Mouse (Mus musculus) heart, adult 11 months (tissue): Measurements from ENCODE around the gene Wdtc1.

ENCODE experiments used
- DNase-seq: peaks from one replicate; pipeline ENCODE4 v3.0.0; 2022

Gene Wdtc1

DNA sequence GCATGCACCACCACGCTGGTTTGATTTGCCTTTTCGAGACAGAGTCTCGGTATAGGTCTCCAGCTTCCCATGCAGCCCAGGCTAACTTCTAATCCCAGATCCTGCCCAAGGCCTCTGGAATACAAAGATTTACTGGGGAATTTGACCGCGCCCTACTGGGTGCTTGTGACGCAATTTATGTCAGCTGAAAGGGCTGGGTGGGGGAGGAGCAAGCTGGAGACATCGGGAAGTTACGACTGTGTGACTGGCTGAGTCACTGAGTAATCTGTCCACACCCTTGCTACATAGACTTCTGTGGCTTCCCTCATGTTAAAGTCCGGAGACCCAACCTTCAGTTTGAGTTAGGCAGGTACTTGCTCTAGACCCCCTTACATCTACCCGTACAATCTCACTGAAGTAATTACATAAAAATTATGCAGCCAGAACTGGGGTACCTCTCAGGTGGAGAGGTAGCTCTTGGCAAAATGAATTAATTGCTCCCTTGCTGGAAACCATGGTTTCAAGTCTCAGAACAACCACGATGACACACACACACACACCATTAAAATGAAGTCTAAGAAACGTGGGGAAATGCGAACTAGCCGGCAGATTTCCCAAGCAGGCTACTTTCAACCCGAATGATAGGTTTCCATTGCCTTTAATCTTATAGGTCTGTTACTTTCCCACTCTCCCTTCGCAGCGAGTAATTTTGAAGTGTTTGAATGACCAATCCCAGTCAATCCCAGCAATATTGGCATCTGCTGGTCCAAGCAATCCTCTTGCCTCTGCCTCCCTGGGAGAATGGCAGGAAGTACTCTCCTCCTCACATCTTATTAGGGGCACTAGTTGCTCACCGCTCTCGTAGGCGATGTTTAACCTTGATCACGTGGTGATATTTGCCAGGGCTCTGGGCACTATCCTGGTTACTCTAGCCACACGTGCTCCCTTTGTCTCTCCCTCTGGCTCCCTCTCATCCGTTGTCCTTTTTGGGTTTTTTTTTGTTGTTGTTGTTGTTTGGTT lies at the start of gene Wdtc1:
Gene Wdtc1, minus strand, starts transcription at position 115 of the 999 bp plus-strand sequence.
- peak; percentile 93 for DNase-seq

DNA sequence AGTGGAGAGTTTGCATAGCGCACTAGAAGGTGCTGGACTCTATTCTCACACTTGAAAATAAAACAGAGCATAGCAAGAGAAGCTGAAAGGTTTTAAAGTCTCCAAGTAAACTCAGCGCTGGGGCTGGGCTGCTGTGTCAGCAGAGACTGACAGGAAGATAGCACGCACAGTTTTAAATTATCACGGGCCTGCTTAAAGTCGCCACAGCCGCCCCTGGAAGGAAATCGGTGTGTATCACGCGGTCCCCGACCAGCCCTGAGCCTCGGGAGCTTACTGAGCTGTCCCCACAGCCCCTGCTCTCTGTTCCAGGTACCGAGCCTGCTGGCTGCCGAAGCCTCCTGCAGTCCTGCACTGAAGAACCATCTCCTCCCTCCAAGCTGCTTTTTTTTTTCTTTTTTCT lies 48.7 kb upstream of the Wdtc1 start:
- DNase-seq: no peak

DNA sequence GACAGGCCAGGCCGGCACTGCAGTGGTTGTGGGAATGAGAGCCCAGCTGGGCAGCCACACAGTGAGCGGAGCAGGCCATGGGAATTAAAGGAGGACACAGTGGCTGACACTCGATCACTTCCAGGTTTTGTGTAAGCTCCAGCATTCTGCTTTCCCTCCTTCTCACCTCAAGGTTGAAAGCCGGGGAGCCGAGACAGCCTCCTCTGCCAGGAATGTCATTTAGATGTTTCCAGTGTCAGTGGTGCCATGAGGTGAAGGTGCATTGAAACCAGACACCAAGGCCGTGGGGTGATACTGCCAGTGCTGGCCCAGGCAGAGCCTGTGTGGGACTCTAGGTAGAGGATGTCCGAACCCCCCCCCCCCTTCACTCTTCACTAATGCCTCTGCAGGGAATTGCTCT lies 46.8 kb upstream of the Wdtc1 start:
- peak; percentile 90 for DNase-seq

DNA sequence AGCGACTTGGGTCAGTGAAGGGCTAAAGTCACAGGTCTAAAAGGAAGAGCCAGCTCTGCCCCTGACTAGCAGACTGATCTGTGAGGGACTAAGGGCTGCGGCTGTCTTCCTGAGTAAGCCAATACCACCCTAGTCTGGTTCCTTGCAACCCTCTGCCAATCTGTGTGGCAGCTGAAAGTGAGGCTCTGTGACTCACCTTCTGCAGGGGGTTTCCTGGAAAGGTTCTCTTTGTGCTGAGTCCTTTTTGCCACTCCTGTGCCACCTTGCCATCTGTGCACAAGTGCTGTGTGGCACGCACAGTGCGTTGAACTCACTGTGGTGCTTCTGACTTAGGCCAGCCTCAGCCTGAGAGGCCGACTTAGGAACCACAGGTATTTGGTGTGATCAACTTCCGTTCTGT lies 46.2 kb upstream of the Wdtc1 start:
- no peak for DNase-seq

- no peak for DNase-seq
Measured at GRCm38 (mm10) chr4:133398619-133399018, 45.3 kb upstream of the Wdtc1 start.

GRCm38 (mm10) chr4:133397961-133398360 lies 44.7 kb upstream of the Wdtc1 start:
- no peak for DNase-seq

DNA sequence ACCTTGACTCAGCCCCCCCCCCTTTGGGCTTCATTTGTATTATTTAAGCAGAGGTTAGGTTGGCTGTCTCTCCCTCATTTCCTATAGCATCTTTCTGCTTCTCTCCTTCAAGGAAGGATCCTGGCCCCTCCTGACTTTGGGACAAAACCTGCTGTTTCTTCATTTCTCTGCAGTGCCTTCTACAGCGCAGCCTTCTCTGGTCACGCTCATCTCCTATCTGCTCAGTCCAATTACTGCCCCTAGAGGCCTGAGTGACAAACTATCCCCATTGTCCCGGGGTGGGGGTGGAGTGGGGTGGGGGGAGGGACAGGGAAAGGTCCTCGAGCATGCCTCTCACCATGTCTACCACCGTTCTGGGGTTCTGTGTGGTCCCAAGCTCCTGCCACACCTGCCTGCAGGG lies 44.0 kb upstream of the Wdtc1 start:
- no peak for DNase-seq

DNA sequence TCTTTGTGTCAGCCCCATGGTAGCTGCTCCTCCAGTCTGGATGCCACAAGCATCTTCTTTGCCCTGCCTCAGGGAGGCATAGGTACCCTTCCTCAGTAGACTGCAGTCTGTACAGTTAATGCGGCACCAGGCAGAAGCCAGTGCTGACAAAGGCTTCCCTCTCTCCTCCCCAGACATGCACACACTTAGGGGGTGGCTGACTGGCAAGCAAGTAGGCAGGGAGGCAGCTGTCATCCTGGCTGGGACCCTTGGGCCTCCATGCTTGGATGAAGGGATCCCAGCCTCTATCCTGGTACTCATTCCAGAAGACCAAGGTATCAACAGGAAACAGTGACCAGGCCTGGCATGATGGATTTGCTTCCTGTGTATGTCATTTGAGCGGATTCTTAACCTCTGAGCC lies 42.8 kb upstream of the Wdtc1 start:
- DNase-seq: no peak

DNA sequence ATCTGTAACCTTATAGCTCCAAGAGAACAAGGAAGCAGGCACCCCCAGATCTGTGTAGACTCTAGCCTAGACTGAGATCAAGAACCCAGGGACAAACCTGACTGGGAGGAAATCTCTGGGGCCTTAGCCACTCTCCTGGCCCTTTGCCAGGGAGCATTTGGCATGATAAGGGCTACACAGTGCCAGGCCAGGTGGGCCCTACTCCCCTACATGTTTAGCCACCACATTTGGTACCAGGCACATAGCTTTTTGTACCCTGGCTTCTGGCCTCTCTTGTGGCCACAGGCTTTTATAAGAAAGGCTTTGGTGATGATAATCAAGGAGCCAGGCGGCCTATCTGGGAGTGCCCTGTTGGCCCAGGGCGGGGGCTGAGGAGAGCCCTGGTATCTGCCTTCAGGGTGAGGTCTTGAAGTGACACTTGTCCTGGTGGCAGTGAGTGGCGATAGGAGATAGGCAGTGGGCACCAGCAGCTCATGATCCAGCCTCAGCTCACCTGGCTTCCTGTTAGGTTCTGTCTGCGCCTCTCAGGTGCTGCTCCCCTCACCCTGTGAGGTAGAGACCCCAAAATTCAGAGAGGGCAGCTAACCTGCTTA lies 41.8 kb upstream of the Wdtc1 start:
- DNase-seq: peak; percentile 93

DNA sequence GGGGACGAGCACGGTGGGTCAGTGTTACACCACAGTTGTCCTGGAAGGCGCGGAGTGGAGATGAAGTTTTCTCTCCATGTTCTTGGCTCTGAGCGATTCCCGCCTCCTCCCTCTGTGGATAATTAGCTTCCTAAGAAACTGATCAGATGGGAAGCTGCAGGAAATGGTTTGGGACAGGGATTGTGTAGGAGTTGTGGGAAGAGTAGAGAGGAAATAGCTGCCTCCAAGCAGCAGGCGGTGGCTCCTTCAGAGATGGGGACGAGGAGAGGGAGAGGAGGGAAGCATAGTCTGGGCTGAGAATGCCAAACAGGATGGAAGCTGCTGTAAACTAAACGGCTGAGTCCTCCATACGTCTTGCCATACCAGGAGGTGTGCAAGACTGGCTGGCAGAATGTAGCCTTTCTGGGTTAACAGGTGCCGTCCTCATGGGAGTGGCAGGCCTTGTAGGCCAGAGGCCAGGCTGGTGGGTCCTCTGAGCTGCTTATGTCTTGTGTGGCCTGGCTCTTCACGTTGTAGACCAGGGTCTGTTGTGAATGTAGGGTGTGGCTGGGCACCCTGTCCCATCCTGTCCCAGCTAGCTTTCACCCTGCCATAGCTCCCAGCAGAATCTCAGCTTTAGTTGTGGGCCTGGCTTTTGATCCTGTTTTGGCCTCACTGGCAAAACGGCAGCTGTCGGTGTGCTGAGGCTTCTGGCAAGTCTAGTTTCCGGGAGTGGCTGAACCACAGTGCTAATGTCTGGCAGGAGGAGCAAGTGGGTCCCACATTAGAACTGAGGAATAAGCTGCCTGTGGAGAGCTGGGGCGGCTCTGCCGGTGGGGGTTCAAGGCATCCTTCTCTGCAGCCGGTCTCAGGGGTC lies 38.1 kb upstream of the Wdtc1 start:
- DNase-seq: peak; percentile 97

GRCm38 (mm10) chr4:133390585-133390984 lies 37.3 kb upstream of the Wdtc1 start:
- DNase-seq: no peak

DNA sequence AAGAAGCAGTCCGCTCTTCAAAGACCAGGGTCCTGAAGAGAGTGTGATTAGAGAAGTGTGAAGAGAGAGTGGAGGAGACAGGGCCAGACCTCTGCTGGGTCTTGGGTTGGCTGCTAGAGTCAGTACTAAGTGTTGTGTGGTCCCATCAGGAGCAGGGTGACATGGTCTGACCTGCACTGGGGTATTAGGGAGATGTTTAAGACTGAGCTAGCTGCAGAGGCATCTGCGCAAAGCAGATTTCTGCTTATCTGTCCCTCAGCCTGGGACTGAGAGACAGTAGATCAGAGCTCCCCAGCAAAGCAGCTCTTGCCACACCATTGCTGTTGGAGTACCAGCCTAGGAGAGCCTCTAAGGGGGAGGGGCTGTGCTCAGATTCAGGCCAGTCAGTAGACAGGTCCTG lies 36.8 kb upstream of the Wdtc1 start:
- DNase-seq: no peak

DNA sequence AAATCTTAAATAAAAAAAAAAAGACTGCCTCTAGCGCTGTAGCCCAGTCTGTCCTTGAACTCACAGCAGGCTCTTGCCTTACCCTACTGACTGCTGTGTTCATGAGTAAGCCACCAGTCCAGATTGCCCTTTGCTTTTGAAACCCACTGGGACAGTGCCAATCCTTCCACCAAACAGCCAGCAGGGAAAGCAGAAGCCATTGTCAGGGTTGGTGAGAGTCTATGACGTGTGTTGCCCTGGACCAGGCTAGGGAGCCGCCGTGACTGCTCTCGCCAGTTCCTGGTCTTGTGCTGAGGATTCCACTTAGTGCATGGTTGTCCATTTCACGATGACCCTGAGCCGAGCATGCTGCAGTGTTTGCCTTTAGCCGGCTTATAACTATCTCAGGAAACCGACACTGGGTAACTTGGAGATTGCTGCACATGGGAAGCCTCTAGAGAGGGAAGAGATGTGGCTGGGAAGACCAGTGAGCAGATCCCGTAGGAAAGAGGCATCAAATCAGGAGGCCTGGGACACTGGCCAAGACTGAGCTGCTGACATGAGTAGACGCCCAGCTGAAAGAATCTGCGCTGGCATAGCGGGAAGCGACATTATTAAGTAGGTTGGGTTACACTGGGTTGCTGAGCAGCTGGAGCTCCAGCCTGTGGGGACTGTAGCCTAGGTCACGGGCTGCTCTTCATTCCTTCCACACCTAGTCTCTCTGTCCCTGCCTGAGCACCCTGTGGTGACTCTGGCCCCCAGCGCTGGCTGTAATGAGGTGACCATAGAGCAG lies 35.7 kb upstream of the Wdtc1 start:
- peak; percentile 98 for DNase-seq

DNA sequence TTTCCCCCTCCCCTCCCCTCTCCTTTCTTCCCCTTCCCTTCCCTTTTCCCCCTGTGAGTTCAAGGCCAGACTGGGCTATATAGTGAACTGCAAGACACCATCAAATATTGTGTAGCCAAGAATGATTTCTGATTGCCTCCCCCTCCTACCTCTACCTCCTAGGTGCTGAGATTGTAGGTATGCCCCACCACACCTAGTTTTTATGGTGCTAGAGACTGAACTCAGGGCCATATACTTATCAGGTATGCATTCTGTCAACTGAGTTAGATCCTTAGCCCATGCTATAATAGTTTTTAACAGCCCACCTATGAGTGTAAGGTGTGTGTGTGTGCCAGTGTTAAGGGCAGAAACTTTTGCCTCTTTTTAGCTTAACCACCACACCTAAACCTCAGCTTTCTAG lies 33.8 kb upstream of the Wdtc1 start:
- DNase-seq: no peak

DNA sequence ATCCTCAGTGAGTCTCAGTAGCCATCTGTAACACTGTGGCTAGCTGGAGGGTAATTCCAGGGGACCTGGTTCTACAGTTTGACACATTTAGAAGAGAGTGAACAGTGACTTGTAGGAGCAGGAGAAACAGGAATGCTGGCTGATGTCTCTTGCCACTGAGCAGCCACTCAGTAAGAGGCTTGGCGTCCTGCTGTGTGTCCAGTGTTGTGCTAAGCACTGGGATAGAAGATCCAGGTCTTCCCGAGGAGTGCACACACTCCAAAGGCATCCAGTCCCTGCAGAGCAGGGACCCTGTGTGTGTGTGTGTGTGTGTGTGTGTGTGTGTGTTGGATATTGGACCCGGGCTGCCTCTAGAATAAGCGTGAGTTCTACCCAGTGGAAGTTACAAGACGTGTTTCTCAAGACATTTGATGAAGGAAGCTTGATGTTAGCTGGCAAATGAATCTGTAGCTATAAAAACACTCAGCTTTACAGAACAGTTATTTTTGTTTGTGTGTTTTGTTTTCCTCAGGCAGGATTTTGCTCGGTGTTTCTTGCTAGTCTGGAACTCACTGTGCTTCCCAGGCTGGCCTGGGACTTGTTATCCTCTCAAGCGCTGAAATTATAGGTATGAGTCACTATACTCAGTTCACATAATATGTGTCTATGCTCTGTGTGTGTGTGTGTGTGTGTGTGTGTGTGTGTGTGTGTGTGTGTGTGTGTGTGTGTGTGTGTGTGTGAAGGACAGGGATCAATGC lies 32.9 kb upstream of the Wdtc1 start:
- no peak for DNase-seq

GRCm38 (mm10) chr4:133381141-133381540 lies 27.9 kb upstream of the Wdtc1 start:
- no peak for DNase-seq

GRCm38 (mm10) chr4:133380532-133380931 lies 27.3 kb upstream of the Wdtc1 start:
- no peak for DNase-seq

DNA sequence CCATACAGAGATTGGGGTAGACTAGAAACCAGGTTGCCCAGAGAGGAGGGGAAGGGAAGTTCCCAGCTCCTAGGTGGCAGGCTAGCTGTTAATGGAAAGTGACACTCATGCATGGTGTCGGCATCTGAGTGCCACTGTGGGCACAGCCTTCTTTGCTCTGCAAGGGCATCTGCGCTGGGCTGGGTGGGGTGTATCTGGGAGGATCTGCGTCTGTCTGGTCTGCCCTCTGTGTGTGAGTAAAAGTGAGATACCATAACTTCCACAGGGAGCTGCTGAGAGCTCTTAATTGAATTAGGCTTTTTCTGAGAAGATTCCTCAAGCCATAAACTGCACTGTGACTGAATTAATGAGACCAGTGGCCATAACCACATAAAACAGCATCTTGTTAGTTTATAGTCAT lies 26.6 kb upstream of the Wdtc1 start:
- DNase-seq: no peak

DNA sequence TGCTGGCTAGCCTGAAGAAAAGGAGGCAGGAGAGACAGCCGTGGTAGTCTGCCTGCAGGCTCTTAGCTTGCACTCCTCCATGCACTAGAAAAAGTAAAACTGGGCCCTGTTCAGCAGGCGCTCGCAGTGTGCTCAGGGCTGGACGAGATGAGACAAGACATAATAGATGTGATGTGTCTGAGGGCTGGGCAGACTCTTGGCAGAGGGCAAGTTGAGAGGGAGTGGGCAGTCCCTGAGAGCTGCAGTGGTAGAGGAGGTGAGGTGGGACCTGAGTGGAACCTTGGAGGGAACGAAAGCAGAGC lies 25.7 kb upstream of the Wdtc1 start:
- DNase-seq: no peak

GRCm38 (mm10) chr4:133378236-133379045 lies 25.2 kb upstream of the Wdtc1 start:
- DNase-seq: no peak
